Mouse (Mus musculus) layer of hippocampus, adult 2 months (tissue): ENCODE data around the gene Rxylt1. TPM values are rescaled to one million over a fixed set of nuclear protein-coding genes. Genes with fewer than 3 reads are reported as not detected.

Source experiments
- DNase-seq, 2 experiments: peaks; one replicate each; pipeline ENCODE4 v3.0.0; 2022; ENCODE audit warnings: low spot score in 2 of 2
- H3K27ac ChIP-seq: fragments of 200-600 bp; 2 replicates; pipeline ENCODE4 v1.8.1; 2022
- H3K4me3 ChIP-seq: fragments of 200-600 bp; 2 replicates; pipeline ENCODE4 v1.8.1; 2022; ENCODE audit warnings: mild to moderate bottlenecking
- CTCF ChIP-seq: fragments of 200-600 bp; conservative IDR thresholded peaks from 2 replicates; pipeline ENCODE4 v1.8.1; 2022; ENCODE audit warnings: antibody characterized with exemption, mild to moderate bottlenecking, moderate library complexity
- total RNA-seq, 2 experiments: library from RNA; stranded (reverse); gene quantifications; 2 replicates each; pipeline ENCODE4 v1.2.3; 2021

Gene Rxylt1
- total RNA-seq, 2 experiments from 2014 or later, result 40.4 to 40.5 TPM

DNA sequence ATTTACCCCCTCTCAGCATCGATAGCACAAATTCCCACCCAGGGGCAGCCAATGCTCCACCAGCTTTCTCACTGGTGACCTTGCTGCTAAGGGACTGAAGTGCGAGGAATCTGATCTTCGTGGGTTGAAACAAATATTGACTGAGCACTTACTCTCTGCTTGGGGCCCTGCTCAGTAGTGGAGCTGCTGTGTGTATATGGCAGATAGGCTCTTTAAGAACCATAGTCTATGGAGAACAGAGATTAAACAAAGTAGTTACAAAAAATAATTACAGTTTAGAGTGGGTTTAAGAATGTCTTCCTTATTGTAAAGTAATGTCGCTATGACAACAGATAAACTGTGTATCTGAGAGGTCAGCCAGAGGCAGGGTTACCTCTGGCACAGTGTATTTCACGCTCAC is 66.8 kb downstream of the Rxylt1 start:
- no peak for DNase-seq
- H3K4me3 ChIP-seq, result no peak overlapping the region
- no peak overlapping the region for H3K27ac ChIP-seq
- no peak for TF ChIP-seq CTCF

DNA sequence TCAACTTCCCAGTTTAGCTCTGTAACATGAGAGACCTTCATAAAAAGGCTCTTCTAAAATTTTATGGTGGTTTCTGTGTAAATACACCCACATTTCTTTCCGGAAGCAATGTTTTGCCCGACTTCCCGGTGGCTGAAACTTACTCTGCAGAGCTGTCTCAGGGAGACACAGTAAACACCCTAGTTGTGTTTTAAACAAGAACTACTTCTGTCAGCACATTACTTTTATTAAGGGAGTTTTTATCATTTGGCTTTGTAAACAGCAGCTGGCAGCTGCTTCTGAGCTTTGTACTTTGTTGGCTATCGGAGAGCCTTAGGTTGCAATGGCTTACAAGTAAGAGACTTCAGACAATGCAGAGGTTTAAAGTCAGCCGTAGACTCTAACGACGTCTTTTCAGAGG is 67.4 kb downstream of the Rxylt1 start:
- no peak overlapping the region for H3K4me3 ChIP-seq
- TF ChIP-seq CTCF, result no peak
- DNase-seq, result no peak
- H3K27ac ChIP-seq, result no peak overlapping the region

Other genes starting within 250 kb of the Rxylt1 start
- gene Srgap1, start 50.1 kb downstream of the Rxylt1 start, total RNA-seq, result 10 to 100 TPM; 12.3 to 13.4 TPM